Comparison of ENCODE assay signal across 8 mouse cellular contexts in the genomic region with DNA sequence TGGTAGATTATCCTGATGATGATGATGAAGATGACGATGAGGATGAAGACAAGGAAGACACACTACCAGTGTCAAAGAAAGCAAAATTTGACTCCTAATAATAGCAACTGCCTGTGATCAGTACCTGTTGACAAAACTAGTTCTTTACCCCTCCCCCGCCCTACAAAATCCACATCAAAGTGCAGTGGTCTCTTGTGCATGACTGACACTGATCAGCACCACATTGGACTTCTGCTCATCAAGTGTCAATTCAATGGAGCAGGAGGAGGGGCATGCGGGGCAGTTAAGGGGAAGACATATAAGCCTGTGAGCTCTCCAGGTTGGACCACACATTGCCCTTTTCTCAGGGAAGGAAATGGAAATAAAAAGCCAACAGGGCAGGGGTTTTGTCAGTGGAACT. TPM values are rescaled to one million over a fixed set of nuclear protein-coding genes. Genes with fewer than 3 reads are reported as not detected.
DNase-seq lines count a peak whose midpoint lies in the region; ATAC-seq and TF ChIP-seq lines count a peak whose summit lies in the region.

No protein-coding gene starts in this region.

- no peaks in the 10 kb centered on the region for H3K27me3 ChIP-seq in liver, embryonic 11.5 days (replicated peaks; ENCODE audit: control insufficient read depth, insufficient read depth, low read length)
- H3K27me3 ChIP-seq in heart, postnatal 0 days (ENCODE audit: control insufficient read depth, insufficient read depth, low read length) = no peaks in the 10 kb centered on the region
- no peaks in the 10 kb centered on the region for H3K27me3 ChIP-seq in midbrain, embryonic 13.5 days

- H3K4me2 ChIP-seq in liver, embryonic 11.5 days = peak overlapping the region; percentile 76
- peak overlapping the region; percentile 68 for H3K4me2 ChIP-seq in heart, postnatal 0 days (ENCODE audit: low read depth, low read length)
- H3K4me2 ChIP-seq in midbrain, embryonic 13.5 days (replicated peaks) = peak overlapping the region; percentile 61

- H3K4me3 ChIP-seq in liver, embryonic 11.5 days (ENCODE audit: low read depth, low read length) = peak overlapping the region; percentile 60
- peak overlapping the region; percentile 75 for H3K4me3 ChIP-seq in bone marrow macrophage, adult 2 months (ENCODE audit: insufficient read depth, low read length)
- peak overlapping the region; percentile 69 for H3K4me3 ChIP-seq in heart, postnatal 0 days (ENCODE audit: low read depth, low read length)
- H3K4me3 ChIP-seq in midbrain, embryonic 13.5 days (replicated peaks) = peak overlapping the region; percentile 47

- 0 out of 2 replicates have a peak, but pooled peaks cover 2% of the 10 kb centered on the region for H3K9me3 ChIP-seq in liver, embryonic 11.5 days (ENCODE audit: control insufficient read depth, low read length)
- H3K9me3 ChIP-seq in heart, postnatal 0 days (replicated peaks; ENCODE audit: control insufficient read depth, low read length) = no peaks in the 10 kb centered on the region
- peaks cover 3% of the 10 kb centered on the region for H3K9me3 ChIP-seq in midbrain, embryonic 13.5 days

- ATAC-seq in liver, embryonic 11.5 days (replicated peaks; ENCODE audit: low FRiP score) = no peak
- no peak for ATAC-seq in heart, postnatal 0 days (ENCODE audit: insufficient read depth, low read depth)
- no peak for ATAC-seq in midbrain, embryonic 13.5 days

- no peak for DNase-seq in liver, embryonic 11.5 days (ENCODE audit: low spot score)
- no peak for DNase-seq in liver
- DNase-seq in heart, postnatal 0 days (ENCODE audit: low spot score) = no peak
- DNase-seq in adrenal gland, adult 8-10 months = no peak
- DNase-seq in urinary bladder, postnatal 25 days (ENCODE audit: low spot score) = no peak
- no peak for DNase-seq in testis, postnatal 14 days (ENCODE audit: low spot score)

- H3K27ac ChIP-seq in liver, embryonic 11.5 days (ENCODE audit: low read depth, low read length) = no peak overlapping the region
- 0 out of 2 replicates have a peak overlapping the region, but pooled peaks have one; percentile 91 for H3K27ac ChIP-seq in bone marrow macrophage, adult 2 months (ENCODE audit: insufficient read depth, low read depth, low read length)
- H3K27ac ChIP-seq in heart, postnatal 0 days (ENCODE audit: low read depth) = no peak overlapping the region
- H3K27ac ChIP-seq in midbrain, embryonic 13.5 days = peak overlapping the region; percentile 93; the same call in 1 of the 2 replicates

- peak overlapping the region; percentile 63; the same call in 1 of the 2 replicates for H3K9ac ChIP-seq in liver, embryonic 11.5 days (ENCODE audit: low read depth, low read length)
- peak overlapping the region; percentile 52; the same call in 1 of the 2 replicates for H3K9ac ChIP-seq in heart, postnatal 0 days (replicated peaks; ENCODE audit: low read depth, low read length)
- H3K9ac ChIP-seq in midbrain, embryonic 13.5 days (replicated peaks) = peak overlapping the region; percentile 56; the same call in 1 of the 2 replicates

- 48% methylated on average over 3 of the region's 3 CpGs for WGBS in liver, embryonic 11.5 days
- WGBS in heart, postnatal 0 days = 65% methylated on average over 3 of the region's 3 CpGs
- WGBS in midbrain, embryonic 13.5 days = 64% methylated on average over 3 of the region's 3 CpGs

- no peak for TF ChIP-seq EP300 in heart, postnatal 0 days (IDR thresholded peaks at IDR 0.05; ENCODE audit: low read depth)

- no peaks in the 10 kb centered on the region; the same call in 1 of the 2 replicates for H3K4me1 ChIP-seq in liver, embryonic 11.5 days (replicated peaks; ENCODE audit: control insufficient read depth, insufficient read depth, low read length)
- H3K4me1 ChIP-seq in bone marrow macrophage, adult 2 months (ENCODE audit: control insufficient read depth, insufficient read depth, low read length) = peaks cover 6% of the 10 kb centered on the region
- no peaks in the 10 kb centered on the region; the same call in 1 of the 2 replicates for H3K4me1 ChIP-seq in heart, postnatal 0 days (ENCODE audit: control insufficient read depth, insufficient read depth)
- H3K4me1 ChIP-seq in midbrain, embryonic 13.5 days (replicated peaks) = peaks cover 6% of the 10 kb centered on the region; the same call in 1 of the 2 replicates

- no peak for TF ChIP-seq POLR2A in bone marrow macrophage, adult 2 months (IDR thresholded peaks at IDR 0.05; ENCODE audit: borderline replicate concordance, low read depth, low read length)

- H3K36me3 ChIP-seq in liver, embryonic 11.5 days (ENCODE audit: control insufficient read depth, insufficient read depth, low read length) = no peaks in the 10 kb centered on the region
- H3K36me3 ChIP-seq in heart, postnatal 0 days (replicated peaks; ENCODE audit: control insufficient read depth, insufficient read depth, low read length) = no peaks in the 10 kb centered on the region
- no peaks in the 10 kb centered on the region for H3K36me3 ChIP-seq in midbrain, embryonic 13.5 days

- no peak for TF ChIP-seq CTCF in bone marrow macrophage, adult 2 months (IDR thresholded peaks at IDR 0.05; ENCODE audit: low read depth, low read length)
- TF ChIP-seq CTCF in heart, postnatal 0 days (IDR thresholded peaks at IDR 0.05; ENCODE audit: low read depth) = no peak

RNA-seq across cellular contexts. Expression of a gene that starts 29.6 kb away (rescaled TPM):
- polyA plus RNA-seq in liver, embryonic 11.5 days (2014; fragmentation: Nextera tagmentation; extraction: Ambion mirVana) = 24.4 and 24.5 TPM in 2 replicates
- 19.4 and 22.3 TPM in 2 replicates for polyA plus RNA-seq in bone marrow macrophage, adult 2 months (2012; ENCODE audit: insufficient read depth, insufficient read length, missing spikeins)
- 25.5 and 54.0 TPM in 2 replicates for total RNA-seq in heart, postnatal 0 days (2014; rRNA removed; ENCODE audit: low replicate concordance)
- 7.7 and 8.4 TPM in 2 replicates for polyA plus RNA-seq in heart, postnatal 0 days (2015; fragmentation: Nextera tagmentation; extraction: Ambion mirVana)
- 15.4 and 17.0 TPM in 2 replicates for polyA plus RNA-seq in midbrain, embryonic 13.5 days (2015; fragmentation: Nextera tagmentation; extraction: Ambion mirVana)
- 10 to 100 TPM; 40.4 to 63.9 (median 50.9) TPM for total RNA-seq in adrenal gland, adult 8-10 months (2022)

Comparison
In these comparisons a context has a peak if more than half of its experiments do, and no peak if none do; other contexts are left out.
1. H3K27ac ChIP-seq: peak in bone marrow macrophage, adult 2 months (single experiment) and midbrain, embryonic 13.5 days (single experiment); none in liver, embryonic 11.5 days (single experiment) and heart, postnatal 0 days (single experiment).
2. Peak in every context shown above with its lines, with median percentiles within 50 percentile points of each other: H3K4me2 ChIP-seq, H3K4me3 ChIP-seq and H3K9ac ChIP-seq.